Mouse (Mus musculus): ENCODE measurements at regions not wholly inside any gene's neighbourhood (a gene's known extent, or its start where the extent isn't known, plus 50 kb on each side); places are given as distances from the start of the nearest gene placed in this dataset. TPM values are rescaled to one million over a fixed set of nuclear protein-coding genes. Genes with fewer than 3 reads are reported as not detected.
A peak's percentile ranks its signal among the peaks of the same experiment; 100 is the strongest.

DNA sequence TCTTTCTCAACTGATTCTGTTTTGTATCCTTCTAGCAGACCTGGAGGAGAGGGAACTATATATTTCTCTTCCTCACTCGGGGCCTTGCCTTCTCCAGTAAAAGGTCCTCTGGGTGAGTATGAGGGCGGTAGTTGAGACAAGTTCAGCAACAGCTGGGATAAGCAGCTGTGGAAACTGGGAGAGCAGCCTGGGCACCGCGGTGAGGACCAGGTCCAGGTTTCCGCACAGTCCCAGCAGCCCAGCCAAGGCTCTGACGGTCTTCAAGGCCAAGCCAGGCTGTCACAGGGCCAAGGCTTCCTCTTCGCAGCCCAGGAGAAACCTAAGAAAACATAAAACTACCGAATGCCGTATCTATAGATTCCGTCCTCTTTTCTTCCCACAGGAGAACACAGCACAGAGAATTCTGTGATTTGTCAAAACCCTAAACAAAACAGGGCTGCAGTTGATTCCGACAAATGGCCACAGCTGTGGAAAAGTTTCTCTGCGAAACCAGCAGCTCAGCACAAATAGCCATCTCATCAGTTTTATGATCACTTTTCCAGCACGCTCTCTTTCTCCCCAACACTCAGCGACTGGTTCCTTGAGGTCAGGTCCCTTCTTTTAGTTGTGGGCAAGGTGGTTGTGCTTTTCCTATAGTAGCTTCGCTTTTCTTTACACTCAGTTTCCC is 55.5 kb upstream of the Marcks start:
- DNase-seq (ENCODE audit: low spot score) (no peak), ATAC-seq (peak; percentile 49)
- Histone ChIP-seq H3K9me3 (ENCODE audit: low read length) (no peaks in the 10 kb centered on the region), H3K4me3 (ENCODE audit: low read depth, low read length) (no peak overlapping the region), H3K27me3 (replicated peaks; ENCODE audit: insufficient read depth, low read length) (no peaks in the 10 kb centered on the region), H3K4me2 (replicated peaks; ENCODE audit: low read depth, low read length) (no peak overlapping the region), H3K36me3 (ENCODE audit: insufficient read depth, low read length) (no peaks in the 10 kb centered on the region), H3K27ac (ENCODE audit: low read length) (peak overlapping the region; percentile 32; the same call in 1 of the 2 replicates), H3K4me1 (ENCODE audit: insufficient read depth, low read depth, low read length) (no peaks in the 10 kb centered on the region), H3K9ac (replicated peaks; ENCODE audit: low read depth) (no peak overlapping the region)
- WGBS, result 66% methylated on average over 15 of the region's 15 CpGs
- no peak for TF ChIP-seq CTCF (IDR thresholded peaks at IDR 0.05)
- no peak for TF ChIP-seq EP300 (IDR thresholded peaks at IDR 0.05)

DNA sequence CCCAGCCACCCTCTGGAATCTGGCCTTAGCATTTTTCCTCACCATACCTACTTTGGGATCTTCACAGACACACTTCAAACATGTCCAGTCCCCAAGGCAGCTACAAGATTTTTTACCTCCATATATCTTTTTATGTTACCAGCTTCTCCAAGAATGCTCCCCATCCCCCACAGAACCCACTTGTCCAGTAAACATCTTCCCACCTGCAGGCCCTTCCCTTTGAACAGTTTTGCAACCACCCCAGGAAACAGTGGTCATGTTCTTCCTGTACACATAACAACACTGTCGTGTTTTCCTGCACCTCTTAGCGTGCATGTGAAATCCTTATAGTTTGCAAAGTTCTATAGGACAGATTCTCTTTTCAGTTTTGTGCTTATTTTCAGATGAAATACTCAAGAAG is 53.9 kb upstream of the Marcks start:
- 56% methylated on average over 2 of the region's 2 CpGs for WGBS
- H3K4me2 ChIP-seq (replicated peaks; ENCODE audit: low read depth, low read length), result no peak overlapping the region

DNA sequence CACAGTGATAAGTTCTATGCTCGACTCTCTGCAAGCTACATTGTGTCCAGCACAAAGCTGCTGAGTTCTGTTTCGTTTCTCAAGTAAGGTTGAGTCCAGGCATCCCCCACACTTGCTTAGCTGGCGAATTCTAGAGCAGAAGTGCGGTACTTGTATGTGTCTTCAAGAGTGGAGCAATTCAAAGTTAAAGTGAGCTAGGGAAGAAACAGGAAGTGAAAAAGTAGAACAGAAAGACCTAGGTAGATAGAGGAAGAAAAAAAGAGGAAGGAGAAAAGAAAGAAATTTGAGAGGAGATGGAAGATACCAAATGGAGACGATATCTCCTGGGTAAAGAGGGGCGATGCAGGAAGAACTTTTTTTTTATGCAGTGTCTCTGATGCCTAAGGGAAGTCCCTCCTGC is 51.4 kb upstream of the Marcks start:
- no peak for ATAC-seq
- Histone ChIP-seq H3K36me3 (ENCODE audit: insufficient read depth, low read length) (no peaks in the 10 kb centered on the region), H3K27me3 (replicated peaks; ENCODE audit: insufficient read depth, low read length) (no peaks in the 10 kb centered on the region), H3K4me1 (ENCODE audit: insufficient read depth, low read depth, low read length) (no peaks in the 10 kb centered on the region), H3K4me3 (ENCODE audit: low read depth, low read length) (no peak overlapping the region), H3K9ac (replicated peaks; ENCODE audit: low read depth) (no peak overlapping the region), H3K4me2 (replicated peaks; ENCODE audit: low read depth, low read length) (no peak overlapping the region), H3K27ac (ENCODE audit: low read length) (no peak overlapping the region), H3K9me3 (ENCODE audit: low read length) (no peaks in the 10 kb centered on the region)
- TF ChIP-seq EP300 (IDR thresholded peaks at IDR 0.05), result no peak
- no peak for TF ChIP-seq CTCF (IDR thresholded peaks at IDR 0.05)
- 76% methylated on average over 6 of the region's 6 CpGs for WGBS
- DNase-seq (ENCODE audit: low spot score), result no peak

More for the DNA sequence above, 53.9 kb upstream of the Marcks start:
- Histone ChIP-seq H3K4me1 (ENCODE audit: insufficient read depth, low read depth, low read length) (no peaks in the 10 kb centered on the region), H3K36me3 (ENCODE audit: insufficient read depth, low read length) (no peaks in the 10 kb centered on the region), H3K4me3 (ENCODE audit: low read depth, low read length) (no peak overlapping the region), H3K27me3 (replicated peaks; ENCODE audit: insufficient read depth, low read length) (no peaks in the 10 kb centered on the region), H3K9ac (replicated peaks; ENCODE audit: low read depth) (no peak overlapping the region), H3K9me3 (ENCODE audit: low read length) (no peaks in the 10 kb centered on the region), H3K27ac (ENCODE audit: low read length) (no peak overlapping the region)
- TF ChIP-seq CTCF (IDR thresholded peaks at IDR 0.05) (no peak), EP300 (IDR thresholded peaks at IDR 0.05) (no peak)
- no peak for DNase-seq (ENCODE audit: low spot score)
- ATAC-seq, result no peak

Small RNAs in the stretch of these regions (microRNA-seq; reads per million reads assigned to microRNA genes)
- not detected for gene Gm24710
